Mouse (Mus musculus) G1E (cell line): ENCODE data around the gene E130308A19Rik.

Experiments
- CTCF ChIP-seq: IDR thresholded peaks from 2 replicates; pipeline ENCODE4 v1.5.1; 2012; ENCODE audit warnings: low read depth, low read length, inconsistent platforms, mixed read lengths
- GATA1 ChIP-seq: IDR thresholded peaks from 2 replicates; pipeline ENCODE4 v1.6.1; 2012; ENCODE audit warnings: borderline replicate concordance, low read length, inconsistent platforms, mixed read lengths
- TAL1 ChIP-seq: conservative IDR thresholded peaks from 2 replicates; pipeline ENCODE4 v1.6.1; 2012; ENCODE audit warnings: low read depth, low read length, inconsistent platforms, mixed read lengths

DNA sequence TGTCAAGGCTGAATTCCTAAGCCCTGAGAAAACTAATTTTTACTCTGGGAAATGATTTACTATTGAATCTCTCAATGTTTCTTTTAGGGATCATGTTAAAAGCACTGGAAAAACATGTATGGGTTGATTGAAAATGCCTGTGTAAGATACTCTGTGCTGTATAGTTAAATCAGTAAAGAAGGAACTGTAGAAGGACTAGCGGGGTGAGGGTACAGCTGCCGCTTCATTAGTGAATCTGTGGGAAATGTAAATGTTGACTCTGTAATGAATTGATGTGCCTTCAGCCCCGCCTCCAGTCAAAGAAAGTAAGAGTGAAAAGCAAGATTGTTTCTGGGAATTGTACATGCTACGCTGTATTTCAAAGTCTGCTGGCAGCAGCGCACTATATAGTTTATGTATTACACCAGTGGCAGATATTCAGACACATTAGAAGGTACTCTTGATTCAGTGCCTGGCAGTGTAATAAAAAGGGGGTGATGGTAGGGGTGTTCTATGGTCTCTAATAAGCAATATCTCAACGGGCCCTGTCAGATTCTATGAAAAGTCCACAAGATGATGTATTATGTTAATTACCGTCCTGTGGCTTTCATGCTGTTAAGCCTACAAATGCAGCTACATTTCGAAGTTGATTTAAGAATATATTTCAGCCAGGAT lies 84.9 kb downstream of the E130308A19Rik start:
- no peak for TF ChIP-seq GATA1
- no peak for TF ChIP-seq CTCF
- no peak for TF ChIP-seq TAL1
